Mouse (Mus musculus) adrenal gland (tissue): ENCODE measurements around the gene Prune1.

ENCODE experiments used
- intact Hi-C: fragments of 180-260 bp; cut with DNase I; formaldehyde crosslinking; loops from one replicate; pipeline ENCODE4 v1.15.1; 2025

The Prune1 gene

GRCm38 (mm10) chr3:95280747-95281146 lies 1.1 kb downstream of the Prune1 start:
- intact Hi-C loops: no loop called here

DNA sequence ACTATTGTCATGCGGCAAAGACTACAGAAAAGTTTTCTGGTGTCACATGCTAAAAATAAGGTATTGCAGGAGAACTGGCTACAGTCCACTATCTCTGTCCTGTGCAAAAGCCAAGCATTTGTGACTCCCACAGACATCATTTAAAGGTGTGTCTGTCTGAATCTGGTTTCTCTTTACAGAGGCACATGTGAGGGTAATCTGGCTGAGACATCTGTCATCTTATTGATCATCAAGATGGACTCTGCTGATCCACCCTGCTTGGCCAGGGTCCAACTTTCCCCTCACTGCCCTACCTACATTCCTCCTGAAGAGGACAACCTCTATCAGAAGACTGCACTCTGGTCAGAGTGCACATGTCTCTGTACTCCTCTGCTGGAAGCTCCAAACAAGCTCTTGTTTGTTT lies 4.7 kb downstream of the Prune1 start:
- intact Hi-C loops: no loop called here

GRCm38 (mm10) chr3:95276428-95276934 lies 5.4 kb downstream of the Prune1 start:
- intact Hi-C loops: no loop called here

- intact Hi-C loops: no loop called here
Observed at GRCm38 (mm10) chr3:95275161-95275560, 6.7 kb downstream of the Prune1 start.

- intact Hi-C loops: no loop called here
Observed at GRCm38 (mm10) chr3:95274453-95274852, 7.4 kb downstream of the Prune1 start.

DNA sequence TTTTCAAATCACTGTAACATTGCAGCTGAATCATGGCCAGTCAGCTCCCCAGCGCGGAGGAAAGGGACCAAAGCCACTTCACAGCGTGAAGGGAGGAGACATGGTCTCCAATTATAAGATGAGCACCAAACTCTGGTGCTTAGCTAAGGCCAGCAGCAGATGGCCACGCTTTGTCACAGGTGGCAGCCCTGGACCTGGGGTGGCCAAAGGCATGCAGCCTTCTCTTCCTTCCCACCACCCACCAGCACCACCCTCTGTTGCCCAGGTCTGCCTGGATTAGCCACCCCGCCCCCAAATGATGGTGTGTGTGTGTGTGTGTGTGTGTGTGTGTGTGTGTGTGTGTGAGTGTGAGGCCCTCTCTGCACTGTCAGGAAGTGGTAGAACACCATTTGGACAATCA lies 8.4 kb downstream of the Prune1 start:
- intact Hi-C loops: no loop called here

GRCm38 (mm10) chr3:95270766-95271364 lies 11.0 kb downstream of the Prune1 start:
- intact Hi-C loops: no loop called here

- intact Hi-C loops: loop anchor here (5.0 to 10.0 kb wide), 2 partner anchors 37 to 55 kb away; partner anchors contain the start of genes Gabpb2 and Mllt11
Observed at GRCm38 (mm10) chr3:95269789-95270188, 12.1 kb downstream of the Prune1 start.

GRCm38 (mm10) chr3:95267855-95268254 lies 14.0 kb downstream of the Prune1 start:
- intact Hi-C loops: loop anchor here (5.0 to 10.0 kb wide), 2 partner anchors 36 to 53 kb away; partner anchors contain the start of genes Gabpb2 and Mllt11

GRCm38 (mm10) chr3:95266052-95266451 lies 15.8 kb downstream of the Prune1 start:
- intact Hi-C loops: loop anchor here (5.0 to 10.0 kb wide), 2 partner anchors 34 to 51 kb away; partner anchors contain the start of genes Gabpb2 and Mllt11

GRCm38 (mm10) chr3:95264724-95265123 lies 17.2 kb downstream of the Prune1 start:
- intact Hi-C loops: loop anchor here (5.0 to 10.0 kb wide), 2 partner anchors 32 to 50 kb away; partner anchors contain the start of genes Gabpb2 and Mllt11

GRCm38 (mm10) chr3:95263089-95263739 lies 18.7 kb downstream of the Prune1 start:
- intact Hi-C loops: loop anchor here (10.0 kb wide), 1 partner anchor 48 kb away; the partner anchor contains the start of gene Gabpb2

DNA sequence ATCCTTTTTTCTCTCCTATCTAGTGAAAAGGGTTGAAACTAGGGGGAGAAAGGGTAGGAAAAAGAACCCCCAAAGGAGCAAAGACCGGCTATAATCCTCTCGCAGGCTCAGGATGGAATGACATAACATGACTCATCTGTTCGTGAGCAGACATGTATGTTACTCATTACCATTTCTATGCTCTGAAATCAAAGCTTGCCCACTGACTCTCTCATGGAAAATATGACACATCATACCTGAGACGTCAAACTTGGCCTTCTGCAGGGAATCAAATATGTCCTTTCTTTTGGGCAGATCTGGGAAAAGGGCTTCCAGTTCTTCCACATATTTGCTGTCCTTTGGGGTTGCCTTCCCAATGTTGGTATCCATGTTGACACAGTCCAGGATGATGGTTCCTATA lies 19.9 kb downstream of the Prune1 start:
- intact Hi-C loops: loop anchor here (10.0 kb wide), 1 partner anchor 47 kb away; the partner anchor contains the start of gene Gabpb2

DNA sequence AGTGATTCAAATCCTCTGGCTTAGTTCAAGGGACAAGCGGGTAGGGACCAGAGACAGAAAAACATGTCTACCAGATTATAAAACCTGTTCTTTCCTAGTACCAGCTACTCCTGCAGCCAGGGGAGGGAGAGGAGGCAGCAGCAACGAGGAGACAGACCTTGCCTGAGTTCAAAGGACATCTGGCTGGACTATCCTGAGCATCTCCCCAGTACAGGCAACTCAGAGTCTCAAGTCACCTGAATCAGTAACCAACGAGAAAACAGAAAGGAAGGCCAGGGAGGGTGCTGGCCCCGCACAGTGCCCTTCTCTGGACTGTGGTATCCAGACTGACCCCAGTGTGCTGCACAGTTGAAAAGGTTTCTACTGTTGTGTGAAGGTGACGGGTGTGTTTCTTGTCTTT lies 24.9 kb downstream of the Prune1 start:
- intact Hi-C loops: no loop called here

DNA sequence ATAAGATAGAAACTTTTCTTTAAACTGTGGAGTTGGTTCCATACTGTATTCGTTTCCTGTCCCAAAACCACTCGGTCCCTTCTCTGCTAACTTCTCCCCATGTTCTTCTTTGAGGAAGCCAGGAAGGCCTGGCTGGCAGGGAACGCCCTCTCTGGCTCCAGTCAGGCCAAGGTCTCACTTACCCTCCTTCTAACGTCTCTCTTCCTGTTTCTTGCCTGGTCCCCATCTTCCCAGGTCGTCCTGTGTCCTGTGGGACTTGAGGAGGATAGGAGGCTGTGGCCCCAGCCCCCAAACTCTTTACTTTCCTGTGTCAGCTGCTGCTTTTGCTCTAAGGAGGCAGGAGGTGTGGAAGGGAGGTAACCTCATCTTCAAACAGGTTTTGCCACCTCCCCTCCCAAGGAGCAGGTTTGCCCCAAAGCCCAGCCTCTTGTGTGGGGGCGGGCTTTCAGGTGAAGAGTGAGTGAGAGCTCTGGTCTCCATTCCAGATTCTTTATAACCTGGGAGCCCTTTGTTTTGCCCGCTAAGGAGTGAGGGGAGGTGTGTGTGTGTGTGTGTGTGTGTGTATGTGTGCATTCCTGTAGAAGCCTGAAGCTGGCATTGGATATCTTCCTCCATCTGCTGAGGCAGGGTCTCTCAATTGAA lies 31.0 kb downstream of the Prune1 start, which contains the start of gene Bnipl:
TSS of gene Bnipl (minus strand) at position 411 of the 642 bp plus-strand sequence.
- intact Hi-C loops: no loop called here

DNA sequence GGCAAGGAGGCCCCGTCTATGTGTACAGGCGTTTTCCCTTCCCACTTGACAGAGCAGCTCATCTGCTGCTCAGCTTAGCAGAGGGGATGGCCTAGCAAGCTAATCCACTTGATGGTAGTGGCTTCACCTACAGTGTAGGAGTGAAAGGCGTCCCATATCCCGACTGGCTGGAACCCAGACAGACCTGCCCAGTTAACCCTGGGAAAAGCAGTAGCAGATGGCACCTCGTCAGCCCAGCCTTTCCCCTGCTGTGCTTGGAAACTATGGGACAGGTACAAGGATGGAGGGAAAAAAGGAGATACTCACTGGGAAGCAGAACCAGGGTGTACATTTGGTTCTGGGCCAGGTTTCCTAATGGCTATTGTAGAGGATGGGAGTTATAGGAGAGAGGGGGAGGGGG lies 31.5 kb downstream of the Prune1 start:
- intact Hi-C loops: no loop called here

DNA sequence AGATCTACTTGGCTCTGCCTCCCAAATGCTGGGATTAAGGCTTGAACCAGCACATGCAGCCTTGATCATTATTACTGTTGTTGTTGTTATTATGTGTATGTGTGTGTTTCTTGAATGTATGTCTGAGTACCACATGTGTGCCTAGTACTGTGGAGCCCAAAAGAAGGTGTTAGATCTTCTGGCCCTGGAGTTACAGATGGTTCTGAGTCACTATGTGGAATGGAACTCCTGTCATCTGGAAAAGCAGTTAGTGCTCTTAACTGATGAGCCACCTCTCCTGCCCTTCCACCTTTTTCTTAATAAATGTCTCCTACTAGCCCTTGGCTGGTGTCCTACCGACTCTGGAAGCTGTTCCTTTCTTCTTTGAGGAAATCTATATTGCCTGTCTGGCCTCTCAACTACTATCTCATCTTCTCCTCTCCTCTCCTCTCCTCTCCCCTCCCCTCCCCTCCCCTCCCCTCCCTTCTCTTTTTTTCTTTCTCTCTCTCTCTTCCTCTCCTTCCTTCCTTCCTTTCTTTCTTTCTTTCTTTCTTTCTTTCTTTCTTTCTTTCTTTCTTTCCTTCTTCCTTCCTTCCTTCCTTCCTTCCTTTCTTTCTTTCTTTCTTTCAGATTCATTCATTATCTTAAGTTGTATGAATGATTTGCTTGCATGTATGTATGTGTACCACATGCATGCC lies 34.1 kb downstream of the Prune1 start:
- intact Hi-C loops: no loop called here

- intact Hi-C loops: no loop called here
Observed at GRCm38 (mm10) chr3:95246465-95247231, 35.2 kb downstream of the Prune1 start.

- intact Hi-C loops: no loop called here
Observed at GRCm38 (mm10) chr3:95243086-95243485, 38.8 kb downstream of the Prune1 start.

DNA sequence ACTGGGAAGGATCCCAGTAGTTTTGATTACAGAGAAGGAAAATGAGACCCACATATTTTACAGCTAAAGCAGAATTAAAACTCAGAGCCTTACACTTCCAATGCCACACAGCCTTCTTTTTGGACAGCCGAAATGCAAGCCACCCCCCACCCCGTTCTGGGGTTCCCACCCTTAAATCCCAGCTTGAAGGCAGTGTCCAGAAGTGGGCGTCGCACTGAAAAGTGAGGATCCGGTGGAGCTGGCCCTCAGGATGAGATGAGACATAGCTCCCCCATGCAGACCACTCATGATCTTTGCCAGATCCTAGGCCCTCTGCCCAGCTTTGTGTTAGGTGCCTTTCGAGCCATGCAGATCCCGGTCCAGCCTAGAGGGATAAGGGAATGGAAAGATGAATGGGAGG lies 40.4 kb downstream of the Prune1 start, which contains the start of gene Gm128:
TSS of gene Gm128 (minus strand) at position 101 of the 400 bp plus-strand sequence.
- intact Hi-C loops: no loop called here
